Mouse (Mus musculus): ENCODE data around the gene Adamts17. TPM values are rescaled to one million over a fixed set of nuclear protein-coding genes. Genes with fewer than 3 reads are reported as not detected.

The Adamts17 gene
- 10 to 100 TPM; 13.8 TPM for total RNA-seq (2021)
- long read RNA-seq, experiment 1, partial matches to known transcripts = 0 of 4 reads
- long read RNA-seq, experiment 1, other reads (novel, unspliced or antisense) = 3 of 4 reads
- long read RNA-seq, experiment 2, partial matches to known transcripts = 0 of 5 reads
- long read RNA-seq, experiment 2, other reads (novel, unspliced or antisense) = 4 of 5 reads

DNA sequence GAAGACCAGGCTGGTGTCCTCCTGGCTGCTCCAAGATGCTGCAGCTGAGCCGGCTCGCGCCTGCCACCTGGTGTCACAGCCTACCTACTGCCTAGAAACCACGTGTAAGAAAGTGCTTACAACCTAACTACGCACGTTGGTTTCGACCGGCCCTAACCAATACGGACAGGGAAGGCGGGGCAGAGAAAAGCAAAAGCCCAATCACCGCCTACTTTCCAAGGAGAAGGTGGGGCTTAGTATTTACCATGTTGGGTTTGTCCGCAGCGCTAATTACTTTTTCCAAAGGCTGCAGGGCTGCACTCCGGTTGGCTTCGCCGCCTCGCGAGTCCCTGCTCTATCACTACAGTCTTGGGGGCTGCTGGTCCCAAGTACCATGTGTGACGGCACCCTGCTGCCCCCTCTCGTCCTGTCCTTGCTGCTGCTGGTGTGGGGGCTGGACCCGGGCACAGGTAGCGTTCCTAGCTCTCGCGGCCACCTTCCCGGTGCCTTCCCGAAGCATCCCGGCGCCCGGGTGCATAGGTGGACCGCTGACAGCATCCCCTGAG is at the start of gene Adamts17:
Gene Adamts17 (plus strand): TSS at position 273 of the 545 bp plus-strand sequence.
- intact Hi-C loops (cut with DNase I) = loop anchor here (2.0 to 10.0 kb wide), 3 partner anchors 129 to 793 kb away; no protein-coding TSS in a partner anchor
- peak; percentile 96 to 98 for DNase-seq (ENCODE audit: low spot score in 2 of 2)

GRCm38 (mm10) chr7:66789860-66790748 is 49.4 kb upstream of the Adamts17 start:
- intact Hi-C loops (cut with DNase I) = no loop called here
- DNase-seq (ENCODE audit: low spot score in 2 of 2) = no peak

DNA sequence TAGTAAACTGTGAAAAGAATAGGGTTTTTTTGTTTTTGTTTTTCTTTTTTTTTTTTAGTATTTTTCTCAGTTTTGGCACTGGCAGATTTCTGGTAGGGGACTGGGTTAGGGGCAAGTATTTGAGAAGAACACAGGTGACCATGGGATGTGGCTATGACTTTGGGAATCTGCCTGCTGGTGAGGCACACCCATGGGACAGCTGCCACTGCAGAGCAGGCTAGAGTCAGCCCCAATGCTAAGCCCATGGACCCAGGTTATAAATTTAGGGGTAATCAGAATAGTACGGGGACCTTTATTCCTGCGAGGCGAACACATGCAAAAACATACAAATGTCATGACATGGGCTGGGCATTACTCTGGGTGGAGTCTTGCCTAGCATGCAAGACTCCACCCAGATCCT is 48.5 kb upstream of the Adamts17 start:
- DNase-seq (ENCODE audit: low spot score in 2 of 2) = no peak
- intact Hi-C loops (cut with DNase I) = no loop called here

GRCm38 (mm10) chr7:66796909-66797308 is 42.6 kb upstream of the Adamts17 start:
- intact Hi-C loops (cut with DNase I) = no loop called here
- DNase-seq (ENCODE audit: low spot score in 2 of 2) = no peak

DNA sequence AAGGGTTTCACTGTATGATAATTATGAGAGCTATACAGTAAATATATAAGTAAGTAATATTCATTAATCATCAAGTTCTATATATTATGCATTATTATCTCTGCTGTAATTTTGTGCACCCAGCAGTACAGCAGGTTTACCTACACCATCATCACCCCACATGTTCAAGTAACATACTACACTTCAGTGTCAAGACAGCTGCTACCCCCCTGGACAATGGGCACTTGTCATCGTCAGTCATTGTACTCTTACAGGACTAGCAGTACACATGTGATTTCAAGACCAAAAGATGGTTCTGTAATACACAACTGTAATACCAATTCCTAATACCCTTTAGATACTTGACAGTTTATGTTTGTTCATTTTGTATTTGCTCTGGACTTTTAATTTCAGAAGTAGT is 42.2 kb upstream of the Adamts17 start:
- intact Hi-C loops (cut with DNase I) = no loop called here
- no peak for DNase-seq (ENCODE audit: low spot score in 2 of 2)

DNA sequence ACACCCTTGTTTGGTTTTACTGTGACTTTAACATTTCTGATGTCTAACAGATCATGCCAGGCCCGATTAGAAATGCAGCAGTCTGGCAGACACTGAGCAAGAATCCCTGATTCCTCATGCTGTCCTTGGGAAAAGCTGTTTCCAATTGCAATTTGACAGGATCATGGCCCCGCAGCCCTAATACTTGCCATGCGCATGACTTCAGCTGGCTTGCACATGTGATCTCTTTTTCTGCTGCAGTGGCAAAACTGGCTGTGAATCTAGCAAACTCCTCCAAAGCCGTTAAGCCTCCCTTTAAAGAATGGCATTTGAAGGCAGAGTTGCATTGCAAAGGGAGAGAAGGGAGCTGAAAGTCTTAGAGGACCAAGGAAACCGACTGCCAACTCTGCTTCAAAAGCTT is 40.7 kb upstream of the Adamts17 start:
- no peak for DNase-seq (ENCODE audit: low spot score in 2 of 2)
- intact Hi-C loops (cut with DNase I) = no loop called here

GRCm38 (mm10) chr7:66800784-66801183 is 38.8 kb upstream of the Adamts17 start:
- intact Hi-C loops (cut with DNase I) = no loop called here
- no peak for DNase-seq (ENCODE audit: low spot score in 2 of 2)

GRCm38 (mm10) chr7:66801785-66802184 is 37.8 kb upstream of the Adamts17 start:
- DNase-seq (ENCODE audit: low spot score in 2 of 2) = no peak

DNA sequence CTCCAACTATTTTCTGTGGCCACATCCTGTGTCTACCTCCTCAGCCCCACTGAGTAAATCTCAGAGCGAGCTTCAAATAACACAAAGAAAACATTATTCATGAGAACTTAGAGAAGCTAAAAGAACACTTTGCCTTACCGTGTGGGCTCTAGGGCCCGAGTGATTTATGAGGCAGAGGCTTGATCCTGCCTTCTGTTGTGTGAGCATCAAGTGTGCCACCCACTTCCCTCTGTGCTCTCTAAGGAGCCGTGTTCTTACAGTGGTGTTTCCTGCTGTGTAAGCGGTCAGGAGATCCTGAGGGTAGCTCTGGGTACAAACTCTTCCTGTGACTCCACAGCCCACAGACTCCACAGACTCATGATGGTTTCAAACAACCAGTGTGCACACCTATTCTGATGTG is 35.7 kb upstream of the Adamts17 start:
- intact Hi-C loops (cut with DNase I) = no loop called here
- DNase-seq (ENCODE audit: low spot score in 2 of 2) = no peak

More at GRCm38 (mm10) chr7:66801785-66802184, 37.8 kb upstream of the Adamts17 start:
- intact Hi-C loops (cut with DNase I) = no loop called here

DNA sequence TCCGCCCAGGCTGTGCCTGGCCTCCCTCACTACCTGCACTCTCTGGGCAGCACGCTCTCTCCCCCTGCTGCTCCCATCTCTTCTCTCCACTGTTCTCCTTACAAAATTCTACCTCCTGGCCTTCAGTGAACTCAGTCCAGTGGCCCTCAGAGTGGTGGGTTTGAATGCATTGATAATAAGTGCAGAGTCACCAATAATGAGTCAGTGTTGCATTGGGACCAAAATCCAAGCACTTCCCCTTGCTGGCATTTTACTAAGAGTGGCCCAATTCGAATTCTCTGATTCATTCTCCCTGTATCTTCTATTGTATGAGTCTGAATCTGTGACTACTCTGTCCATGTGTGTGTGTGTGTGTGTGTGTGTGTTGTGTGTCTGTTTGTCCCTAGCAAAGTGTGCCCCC is 32.7 kb upstream of the Adamts17 start:
- DNase-seq (ENCODE audit: low spot score in 2 of 2) = no peak
- intact Hi-C loops (cut with DNase I) = no loop called here

GRCm38 (mm10) chr7:66810436-66810835 is 29.1 kb upstream of the Adamts17 start:
- intact Hi-C loops (cut with DNase I) = no loop called here
- no peak for DNase-seq (ENCODE audit: low spot score in 2 of 2)

GRCm38 (mm10) chr7:66811294-66811693 is 28.2 kb upstream of the Adamts17 start:
- intact Hi-C loops (cut with DNase I) = no loop called here
- no peak for DNase-seq (ENCODE audit: low spot score in 2 of 2)

GRCm38 (mm10) chr7:66812289-66812688 is 27.2 kb upstream of the Adamts17 start:
- intact Hi-C loops (cut with DNase I) = no loop called here
- no peak for DNase-seq (ENCODE audit: low spot score in 2 of 2)

- DNase-seq (ENCODE audit: low spot score in 2 of 2) = peak; percentile 18 to 45
- intact Hi-C loops (cut with DNase I) = no loop called here
Measured at GRCm38 (mm10) chr7:66812737-66813136, 26.8 kb upstream of the Adamts17 start.

DNA sequence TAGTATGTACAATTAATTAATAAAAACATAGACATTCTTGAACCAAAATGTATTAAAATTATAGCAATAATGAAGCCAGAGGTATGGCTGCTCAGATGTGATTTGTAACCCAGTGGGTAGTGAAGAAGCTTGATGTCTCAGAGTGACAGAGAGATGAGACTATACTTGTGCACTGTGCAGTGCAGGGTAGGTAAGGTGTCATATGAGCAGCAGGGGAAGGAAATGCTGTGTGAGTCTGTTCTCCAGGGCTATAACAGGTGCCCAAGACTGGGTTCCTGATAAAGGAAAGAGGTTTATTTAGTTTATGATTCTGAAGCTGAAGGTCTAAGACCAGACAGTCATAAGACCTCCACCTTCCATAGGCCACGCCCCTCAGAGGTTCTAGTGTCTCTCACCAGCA is 26.4 kb upstream of the Adamts17 start:
- DNase-seq (ENCODE audit: low spot score in 2 of 2) = no peak
- intact Hi-C loops (cut with DNase I) = no loop called here

- DNase-seq (ENCODE audit: low spot score in 2 of 2) = no peak
- intact Hi-C loops (cut with DNase I) = no loop called here
Measured at GRCm38 (mm10) chr7:66815526-66815925, 24.0 kb upstream of the Adamts17 start.

DNA sequence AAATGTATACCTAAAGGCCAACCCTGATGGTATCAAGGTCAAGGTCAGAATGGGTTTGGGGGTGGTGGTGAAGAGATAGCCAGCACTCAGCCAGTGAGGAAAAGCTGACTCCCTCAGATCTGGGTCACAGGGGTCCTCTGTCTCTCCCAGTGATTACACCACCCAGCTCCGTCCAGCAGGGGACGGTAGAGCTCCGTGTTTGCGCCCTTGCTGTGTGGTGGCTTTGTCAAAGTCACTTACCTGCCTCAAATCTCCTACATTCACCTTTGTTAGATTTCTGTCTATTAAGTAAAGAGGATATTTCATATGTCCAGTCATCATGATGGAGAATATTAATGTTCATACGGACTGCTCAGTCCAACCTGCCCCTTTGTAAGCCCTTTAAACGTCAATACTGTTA is 19.5 kb upstream of the Adamts17 start:
- DNase-seq (ENCODE audit: low spot score in 2 of 2) = peak in 1 of 2 experiments; percentile 27

DNA sequence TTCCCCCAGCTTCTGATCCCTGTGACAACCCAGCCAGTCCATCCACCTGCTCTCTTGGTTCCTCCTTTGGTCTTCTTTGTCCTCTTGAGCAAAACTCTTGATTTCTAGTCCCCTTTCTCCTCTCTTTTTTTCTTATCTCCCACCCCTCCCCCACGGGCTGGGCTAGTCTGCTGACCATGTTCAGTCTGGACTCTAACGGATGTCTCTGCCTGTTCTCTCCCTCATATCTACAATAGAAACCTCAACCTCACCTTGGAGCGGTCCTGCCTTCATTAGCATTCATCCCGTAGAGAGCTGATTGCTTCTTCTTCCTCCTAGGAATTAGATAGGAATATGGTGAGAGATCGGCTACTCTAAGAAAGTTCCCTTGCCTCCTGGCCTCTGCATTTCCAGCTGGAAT is 8.7 kb upstream of the Adamts17 start:
- DNase-seq (ENCODE audit: low spot score in 2 of 2) = no peak
- intact Hi-C loops (cut with DNase I) = no loop called here

More for the DNA sequence above, 19.5 kb upstream of the Adamts17 start:
- intact Hi-C loops (cut with DNase I) = loop anchor here (5.0 kb wide), 1 partner anchor 377 kb away; no protein-coding TSS in a partner anchor

- DNase-seq (ENCODE audit: low spot score in 2 of 2) = peak in 1 of 2 experiments; percentile 49
- intact Hi-C loops (cut with DNase I) = no loop called here
Measured at GRCm38 (mm10) chr7:66831295-66831694, 8.2 kb upstream of the Adamts17 start.

DNA sequence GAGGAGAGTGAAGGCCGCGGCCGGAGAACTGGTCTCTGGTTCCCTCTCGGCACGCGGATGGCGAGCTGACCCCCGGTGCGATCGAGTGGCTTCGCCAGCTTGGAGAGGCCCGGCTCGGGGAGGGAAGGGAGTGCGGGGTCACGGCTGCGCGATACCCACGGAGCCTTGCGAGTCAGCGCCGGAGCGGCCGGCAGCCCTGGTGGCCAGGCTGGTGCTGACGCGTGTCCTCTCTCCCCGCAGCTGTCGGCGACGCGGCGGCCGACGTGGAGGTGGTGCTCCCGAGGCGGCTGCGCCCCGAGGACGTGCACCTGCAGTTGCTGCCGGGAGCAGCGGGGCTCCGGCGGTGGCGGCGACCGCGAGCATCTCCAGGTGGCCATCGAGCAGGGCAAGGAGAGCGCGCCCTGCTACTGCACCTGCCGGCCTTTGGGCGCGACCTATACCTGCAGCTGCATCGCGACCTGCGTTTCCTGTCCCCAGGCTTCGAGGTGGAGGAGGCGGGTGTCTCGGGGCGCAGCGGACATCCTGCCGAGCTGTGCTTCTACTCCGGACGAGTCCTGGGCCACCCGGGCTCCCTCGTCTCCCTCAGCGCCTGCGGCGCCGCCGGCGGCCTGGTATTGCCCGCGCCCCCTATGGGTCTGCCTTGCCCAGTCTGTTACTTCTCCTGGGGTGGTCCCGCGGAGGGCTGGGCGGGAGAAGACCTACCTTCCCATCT is 629 bp downstream of the Adamts17 start:
- intact Hi-C loops (cut with DNase I) = loop anchor here (5.0 to 10.0 kb wide), 2 partner anchors 225 to 792 kb away; no protein-coding TSS in a partner anchor
- peak in 1 of 2 experiments; percentile 40 for DNase-seq (ENCODE audit: low spot score in 2 of 2)
